In the genomic region with DNA sequence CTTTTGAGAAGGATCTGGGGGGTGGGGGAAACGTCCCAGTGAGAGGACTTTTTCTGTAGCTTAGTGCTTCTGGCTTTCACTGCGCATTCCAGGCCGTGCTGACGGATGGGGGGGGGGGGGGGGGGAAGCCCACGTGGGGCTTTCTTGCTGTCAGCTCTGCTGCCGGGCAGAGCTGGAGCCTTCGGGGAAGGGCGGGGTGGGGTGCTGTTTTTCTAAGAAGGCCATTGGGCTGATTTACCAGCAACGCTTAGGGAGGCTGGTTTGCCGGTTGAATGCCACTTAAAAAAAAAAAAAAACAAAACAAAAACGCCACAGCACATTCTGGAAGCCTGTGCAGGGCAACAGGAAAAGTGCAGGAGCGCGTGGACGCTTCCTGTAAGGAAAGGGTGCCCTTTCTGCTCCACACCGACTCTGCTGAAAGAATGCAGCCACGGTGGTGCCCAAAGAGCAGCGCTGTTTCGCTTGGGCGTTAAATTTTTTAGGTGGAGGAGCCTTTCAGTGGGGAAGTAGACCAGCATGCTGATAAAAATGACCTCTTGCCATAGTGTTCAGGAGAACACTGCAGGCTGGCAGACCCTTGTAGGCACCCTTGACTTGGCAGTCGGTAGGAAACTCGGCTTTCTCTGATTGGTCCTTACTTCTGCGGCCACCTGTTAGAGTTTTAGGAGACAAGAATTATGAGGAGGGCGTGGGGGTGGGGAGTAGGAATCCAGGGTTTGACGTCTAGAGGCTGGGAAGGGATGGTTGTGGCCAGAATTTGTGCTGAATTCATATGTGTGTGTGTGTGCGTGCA, we compare ENCODE assay signal across 7 mouse cellular contexts. TPM values are rescaled to one million over a fixed set of nuclear protein-coding genes. Genes with fewer than 3 reads are reported as not detected.
DNase-seq lines count a peak whose midpoint lies in the region; ATAC-seq and TF ChIP-seq lines count a peak whose summit lies in the region.

No protein-coding gene starts in this region.

- H3K4me1 ChIP-seq in forebrain, embryonic 12.5 days = peaks cover 70% of the 10 kb centered on the region
- peaks cover 4% of the 10 kb centered on the region; the same call in 1 of the 2 replicates for H3K4me1 ChIP-seq in intestine, postnatal 0 days (replicated peaks; ENCODE audit: control insufficient read depth, insufficient read depth, low read length)
- H3K4me1 ChIP-seq in lung, adult 2 months (ENCODE audit: control insufficient read depth, insufficient read depth, low read length) = peaks cover 10% of the 10 kb centered on the region; the same call in 1 of the 2 replicates

- peaks cover 31% of the 10 kb centered on the region for H3K79me2 ChIP-seq in C2C12 (ENCODE audit: control insufficient read depth, insufficient read depth)

- no peak for TF ChIP-seq CTCF in C2C12 (IDR thresholded peaks at IDR 0.05; ENCODE audit: control insufficient read depth, insufficient read depth, insufficient read length)
- no peak for TF ChIP-seq CTCF in intestine, postnatal 0 days (IDR thresholded peaks at IDR 0.05; ENCODE audit: low read depth)
- TF ChIP-seq CTCF in lung, adult 2 months (IDR thresholded peaks at IDR 0.05; ENCODE audit: insufficient read depth, low read length) = no peak

- H3K79me3 ChIP-seq in C2C12 (ENCODE audit: low read depth) = peaks cover 20% of the 10 kb centered on the region

- H3K4me2 ChIP-seq in forebrain, embryonic 12.5 days = peak overlapping the region; percentile 76
- peak overlapping the region; percentile 95 for H3K4me2 ChIP-seq in intestine, postnatal 0 days (replicated peaks; ENCODE audit: low read depth)

- peak overlapping the region; percentile 14 for H3ac ChIP-seq in C2C12 (ENCODE audit: control insufficient read depth, insufficient read length, low read depth)

- WGBS in forebrain, embryonic 12.5 days = 4% methylated on average over 24 of the region's 25 CpGs
- WGBS in intestine, postnatal 0 days = 11% methylated on average over 25 of the region's 25 CpGs
- WGBS in lung, adult 2 months = 9% methylated on average over 25 of the region's 25 CpGs

- H3K9ac ChIP-seq in forebrain, embryonic 12.5 days = peak overlapping the region; percentile 85; the same call in 1 of the 2 replicates
- H3K9ac ChIP-seq in intestine, postnatal 0 days (ENCODE audit: low read depth, low read length) = no peak overlapping the region

- H3K9me3 ChIP-seq in forebrain, embryonic 12.5 days = no peaks in the 10 kb centered on the region
- H3K9me3 ChIP-seq in intestine, postnatal 0 days (ENCODE audit: control insufficient read depth) = no peaks in the 10 kb centered on the region

- TF ChIP-seq POLR2A in lung, adult 2 months (IDR thresholded peaks at IDR 0.05; ENCODE audit: borderline replicate concordance, extremely low read depth, low read depth, low read length) = 0 out of 2 replicates have a peak, but pooled peaks have one; percentile 5

- H3K27me3 ChIP-seq in C2C12 (ENCODE audit: control insufficient read depth, insufficient read depth, insufficient read length) = no peaks in the 10 kb centered on the region
- peaks cover 62% of the 10 kb centered on the region for H3K27me3 ChIP-seq in forebrain, embryonic 12.5 days
- H3K27me3 ChIP-seq in intestine, postnatal 0 days (replicated peaks; ENCODE audit: control insufficient read depth, insufficient read depth, low read length) = no peaks in the 10 kb centered on the region

- ATAC-seq in forebrain, embryonic 12.5 days (ENCODE audit: low FRiP score) = no peak
- ATAC-seq in intestine, postnatal 0 days = no peak

- peak overlapping the region; percentile 95 for H3K27ac ChIP-seq in forebrain, embryonic 12.5 days
- H3K27ac ChIP-seq in intestine, postnatal 0 days (ENCODE audit: low read depth, low read length) = no peak overlapping the region

- H3K4me3 ChIP-seq in C2C12 (ENCODE audit: insufficient read depth, poor library complexity, severe bottlenecking) = peak overlapping the region; percentile 99
- peak overlapping the region; percentile 68 for H3K4me3 ChIP-seq in forebrain, embryonic 12.5 days (replicated peaks)
- H3K4me3 ChIP-seq in intestine, postnatal 0 days (ENCODE audit: low read depth, low read length) = peak overlapping the region; percentile 69
- H3K4me3 ChIP-seq in lung, adult 2 months (replicated peaks; ENCODE audit: extremely low read depth, low read depth, low read length) = peak overlapping the region; percentile 25

- H3K36me3 ChIP-seq in C2C12 (ENCODE audit: control insufficient read depth, insufficient read depth) = peaks cover 15% of the 10 kb centered on the region
- H3K36me3 ChIP-seq in forebrain, embryonic 12.5 days (replicated peaks) = no peaks in the 10 kb centered on the region
- H3K36me3 ChIP-seq in intestine, postnatal 0 days (ENCODE audit: control insufficient read depth, insufficient read depth) = no peaks in the 10 kb centered on the region

- DNase-seq in Muller cell, postnatal 12 days (ENCODE audit: inconsistent ontology term) = peak; percentile 95
- DNase-seq in lung, adult 2 months = peak; percentile 56
- DNase-seq in spleen, postnatal 36 days (ENCODE audit: low spot score in 2 of 2) = peak; percentile 38 to 45
- DNase-seq in cerebellum, postnatal 4 days (ENCODE audit: low spot score in 2 of 2) = no peak

TF ChIP-seq in C2C12, 6 proteins besides CTCF, POLR2A, EP300 and RAD21:
- TF ChIP-seq CEBPB (IDR thresholded peaks at IDR 0.05; ENCODE audit: low read depth) = no peak
- TF ChIP-seq MAX (IDR thresholded peaks at IDR 0.05) = no peak
- no peak for TF ChIP-seq MYOG (IDR thresholded peaks at IDR 0.05; ENCODE audit: control insufficient read depth, extremely low read depth, insufficient read length)
- TF ChIP-seq USF1 (IDR thresholded peaks at IDR 0.05; ENCODE audit: low read depth) = no peak
- TF ChIP-seq FOSL1 (IDR thresholded peaks at IDR 0.05; ENCODE audit: insufficient read depth, low read length, poor library complexity, severe bottlenecking) = no peak
- TF ChIP-seq MYOD1 (IDR thresholded peaks at IDR 0.05; ENCODE audit: control insufficient read depth, insufficient read length, low read depth) = no peak

RNA-seq across cellular contexts. Expression of gene Gadd45g, which starts 3.0 kb away (rescaled TPM):
- 180 TPM for polyA plus RNA-seq in C2C12 (2012; fragmentation: generic; extraction: Trizol)
- polyA plus RNA-seq in forebrain, embryonic 12.5 days (2016; fragmentation: Nextera tagmentation; extraction: Ambion mirVana) = 211 and 218 TPM in 2 replicates
- polyA plus RNA-seq in intestine, postnatal 0 days (2015; fragmentation: Nextera tagmentation; extraction: Ambion mirVana) = 28.7 and 32.7 TPM in 2 replicates
- 43.5 and 60.1 TPM in 2 replicates for polyA plus RNA-seq in lung, adult 2 months (2012; rRNA removed)

RNA-seq across cellular contexts. Expression of gene Sema4d, which starts 55.9 kb away (rescaled TPM):
- polyA plus RNA-seq in C2C12 (2012; fragmentation: generic; extraction: Trizol) = 0.20 TPM
- 8.2 and 11.4 TPM in 2 replicates for polyA plus RNA-seq in forebrain, embryonic 12.5 days (2016; fragmentation: Nextera tagmentation; extraction: Ambion mirVana)
- 3.4 TPM in 2 replicates for polyA plus RNA-seq in intestine, postnatal 0 days (2015; fragmentation: Nextera tagmentation; extraction: Ambion mirVana)
- polyA plus RNA-seq in lung, adult 2 months (2012; rRNA removed) = 15.0 and 23.3 TPM in 2 replicates

Comparison
In these comparisons a context has a peak if more than half of its experiments do, and no peak if none do; other contexts are left out.
1. H3K4me3 ChIP-seq: peak in every context shown above with its lines; median percentile 99 in C2C12; 69 in intestine, postnatal 0 days; 68 in forebrain, embryonic 12.5 days; 25 in lung, adult 2 months.
2. DNase-seq: peak in Muller cell, postnatal 12 days (single experiment), lung, adult 2 months (single experiment) and spleen, postnatal 36 days (2 of 2); none in cerebellum, postnatal 4 days (0 of 2).